Mouse (Mus musculus): ENCODE results near the gene Hoxb9. TPM values are rescaled to one million over a fixed set of nuclear protein-coding genes. Genes with fewer than 3 reads are reported as not detected.

The Hoxb9 gene
- polyA plus RNA-seq, 1 experiment = 0.77 TPM

GRCm38 (mm10) chr11:96284774-96285734 is 13.8 kb downstream of the Hoxb9 start:
- Histone ChIP-seq H3K4me3 (replicated peaks; ENCODE audit: control insufficient read depth, low read depth, low read length) (no peak overlapping the region), H3K4me1 (ENCODE audit: control insufficient read depth, insufficient read depth, low read length) (no peaks in the 10 kb centered on the region), H3K27ac (ENCODE audit: control insufficient read depth, insufficient read depth, low read depth, low read length, poor library complexity) (no peak overlapping the region)
- TF ChIP-seq CTCF (IDR thresholded peaks at IDR 0.05; ENCODE audit: control insufficient read depth, insufficient read depth, low read length) = no peak
- no peak for TF ChIP-seq POLR2A (IDR thresholded peaks at IDR 0.05; ENCODE audit: borderline replicate concordance, control insufficient read depth, low read depth, low read length)
- 5% methylated on average over 35 of the region's 37 CpGs for WGBS

- no peak for TF ChIP-seq POLR2A (IDR thresholded peaks at IDR 0.05; ENCODE audit: borderline replicate concordance, control insufficient read depth, low read depth, low read length)
- 1% methylated on average over 43 of the region's 43 CpGs for WGBS
- Histone ChIP-seq H3K4me1 (ENCODE audit: control insufficient read depth, insufficient read depth, low read length) (no peaks in the 10 kb centered on the region), H3K4me3 (replicated peaks; ENCODE audit: control insufficient read depth, low read depth, low read length) (no peak within 1 kb of the TSS), H3K27ac (ENCODE audit: control insufficient read depth, insufficient read depth, low read depth, low read length, poor library complexity) (no peak within 1 kb of the TSS)
Observed at GRCm38 (mm10) chr11:96285771-96286738, 14.8 kb downstream of the Hoxb9 start, which contains the start of gene Hoxb7. Hoxb7 (plus strand) TSS chr11:96286623.

- Histone ChIP-seq H3K4me3 (replicated peaks; ENCODE audit: control insufficient read depth, low read depth, low read length) (no peak overlapping the region), H3K27ac (ENCODE audit: control insufficient read depth, insufficient read depth, low read depth, low read length, poor library complexity) (no peak overlapping the region), H3K4me1 (ENCODE audit: control insufficient read depth, insufficient read depth, low read length) (no peaks in the 10 kb centered on the region)
- TF ChIP-seq POLR2A (IDR thresholded peaks at IDR 0.05; ENCODE audit: borderline replicate concordance, control insufficient read depth, low read depth, low read length) = no peak
- WGBS = 5% methylated on average over 55 of the region's 55 CpGs
Observed at GRCm38 (mm10) chr11:96286739-96287385, 15.6 kb downstream of the Hoxb9 start.

GRCm38 (mm10) chr11:96287411-96287810 is 16.2 kb downstream of the Hoxb9 start:
- WGBS = 37% methylated on average over 9 of the region's 9 CpGs
- TF ChIP-seq CTCF (IDR thresholded peaks at IDR 0.05; ENCODE audit: control insufficient read depth, insufficient read depth, low read length) = no peak
- no peak for TF ChIP-seq POLR2A (IDR thresholded peaks at IDR 0.05; ENCODE audit: borderline replicate concordance, control insufficient read depth, low read depth, low read length)
- H3K4me1 ChIP-seq (ENCODE audit: control insufficient read depth, insufficient read depth, low read length) = no peaks in the 10 kb centered on the region
- H3K27ac ChIP-seq (ENCODE audit: control insufficient read depth, insufficient read depth, low read depth, low read length, poor library complexity) = no peak overlapping the region
- no peak overlapping the region for H3K4me3 ChIP-seq (replicated peaks; ENCODE audit: control insufficient read depth, low read depth, low read length)

- WGBS = 43% methylated on average over 1 of the region's 1 CpGs
- Histone ChIP-seq H3K27ac (ENCODE audit: control insufficient read depth, insufficient read depth, low read depth, low read length, poor library complexity) (no peak overlapping the region), H3K4me3 (replicated peaks; ENCODE audit: control insufficient read depth, low read depth, low read length) (no peak overlapping the region), H3K4me1 (ENCODE audit: control insufficient read depth, insufficient read depth, low read length) (no peaks in the 10 kb centered on the region)
- TF ChIP-seq POLR2A (IDR thresholded peaks at IDR 0.05; ENCODE audit: borderline replicate concordance, control insufficient read depth, low read depth, low read length) (no peak), CTCF (IDR thresholded peaks at IDR 0.05; ENCODE audit: control insufficient read depth, insufficient read depth, low read length) (no peak)
Observed at GRCm38 (mm10) chr11:96288455-96289221, 17.4 kb downstream of the Hoxb9 start.

GRCm38 (mm10) chr11:96289293-96289692 is 18.0 kb downstream of the Hoxb9 start:
- H3K4me3 ChIP-seq (replicated peaks; ENCODE audit: control insufficient read depth, low read depth, low read length) = no peak overlapping the region
- WGBS = 62% methylated on average over 21 of the region's 21 CpGs
- no peaks in the 10 kb centered on the region for H3K4me1 ChIP-seq (ENCODE audit: control insufficient read depth, insufficient read depth, low read length)
- TF ChIP-seq POLR2A (IDR thresholded peaks at IDR 0.05; ENCODE audit: borderline replicate concordance, control insufficient read depth, low read depth, low read length) = no peak
- no peak for TF ChIP-seq CTCF (IDR thresholded peaks at IDR 0.05; ENCODE audit: control insufficient read depth, insufficient read depth, low read length)
- H3K27ac ChIP-seq (ENCODE audit: control insufficient read depth, insufficient read depth, low read depth, low read length, poor library complexity) = no peak overlapping the region

- 64% methylated on average over 6 of the region's 6 CpGs for WGBS
- Histone ChIP-seq H3K4me3 (replicated peaks; ENCODE audit: control insufficient read depth, low read depth, low read length) (no peak overlapping the region), H3K4me1 (ENCODE audit: control insufficient read depth, insufficient read depth, low read length) (no peaks in the 10 kb centered on the region), H3K27ac (ENCODE audit: control insufficient read depth, insufficient read depth, low read depth, low read length, poor library complexity) (no peak overlapping the region)
- TF ChIP-seq POLR2A (IDR thresholded peaks at IDR 0.05; ENCODE audit: borderline replicate concordance, control insufficient read depth, low read depth, low read length) (no peak), CTCF (IDR thresholded peaks at IDR 0.05; ENCODE audit: control insufficient read depth, insufficient read depth, low read length) (no peak)
Observed at GRCm38 (mm10) chr11:96289837-96290236, 18.6 kb downstream of the Hoxb9 start.
